Mouse (Mus musculus): ENCODE measurements at regions not wholly inside any gene's neighbourhood (a gene's known extent, or its start where the extent isn't known, plus 50 kb on each side); places are given as distances from the start of the nearest gene placed in this dataset.
A peak's percentile ranks its signal among the peaks of the same experiment; 100 is the strongest.

- Histone ChIP-seq H3K36me3 (ENCODE audit: control insufficient read depth, insufficient read depth, low read length) (no peaks in the 10 kb centered on the region), H3K9me3 (ENCODE audit: control insufficient read depth, low read length) (no peaks in the 10 kb centered on the region), H3K27me3 (ENCODE audit: control insufficient read depth, insufficient read depth, low read length) (no peaks in the 10 kb centered on the region), H3K4me1 (replicated peaks; ENCODE audit: control insufficient read depth, insufficient read depth, low read length) (no peaks in the 10 kb centered on the region), H3K9ac (ENCODE audit: low read depth, low read length) (no peak overlapping the region), H3K4me2 (replicated peaks; ENCODE audit: low read depth, low read length) (no peak overlapping the region), H3K27ac (ENCODE audit: low read depth, low read length) (no peak overlapping the region), H3K4me3 (ENCODE audit: low read depth, low read length) (no peak overlapping the region)
- ATAC-seq (ENCODE audit: low FRiP score) (no peak), DNase-seq (ENCODE audit: low spot score) (no peak)
These were observed 925.7 kb downstream of the Gsdmc2 start for GRCm38 (mm10) chr15:62919264-62919663.

- Histone ChIP-seq H3K4me1 (replicated peaks; ENCODE audit: control insufficient read depth, insufficient read depth, low read length) (no peaks in the 10 kb centered on the region), H3K4me2 (replicated peaks; ENCODE audit: low read depth, low read length) (no peak overlapping the region), H3K4me3 (ENCODE audit: low read depth, low read length) (no peak overlapping the region), H3K27ac (ENCODE audit: low read depth, low read length) (no peak overlapping the region), H3K9ac (ENCODE audit: low read depth, low read length) (no peak overlapping the region), H3K9me3 (ENCODE audit: control insufficient read depth, low read length) (no peaks in the 10 kb centered on the region), H3K36me3 (ENCODE audit: control insufficient read depth, insufficient read depth, low read length) (no peaks in the 10 kb centered on the region), H3K27me3 (ENCODE audit: control insufficient read depth, insufficient read depth, low read length) (no peaks in the 10 kb centered on the region)
- no peak for DNase-seq (ENCODE audit: low spot score)
- ATAC-seq (ENCODE audit: low FRiP score): no peak
- 68% methylated on average over 4 of the region's 4 CpGs for WGBS
These were observed 936.6 kb downstream of the Gsdmc2 start for GRCm38 (mm10) chr15:62908379-62908778.

GRCm38 (mm10) chr15:62907181-62907580 is 937.8 kb downstream of the Gsdmc2 start:
- no peak overlapping the region for H3K9ac ChIP-seq (ENCODE audit: low read depth, low read length)
- H3K4me3 ChIP-seq (ENCODE audit: low read depth, low read length): no peak overlapping the region
- 98% methylated on average over 2 of the region's 2 CpGs for WGBS
- H3K27ac ChIP-seq (ENCODE audit: low read depth, low read length): no peak overlapping the region
- H3K27me3 ChIP-seq (ENCODE audit: control insufficient read depth, insufficient read depth, low read length): no peaks in the 10 kb centered on the region
- H3K36me3 ChIP-seq (ENCODE audit: control insufficient read depth, insufficient read depth, low read length): no peaks in the 10 kb centered on the region
- DNase-seq (ENCODE audit: low spot score) (no peak), ATAC-seq (ENCODE audit: low FRiP score) (no peak)
- H3K4me1 ChIP-seq (replicated peaks; ENCODE audit: control insufficient read depth, insufficient read depth, low read length): no peaks in the 10 kb centered on the region; the same call in 1 of the 2 replicates
- H3K4me2 ChIP-seq (replicated peaks; ENCODE audit: low read depth, low read length): no peak overlapping the region
- no peaks in the 10 kb centered on the region for H3K9me3 ChIP-seq (ENCODE audit: control insufficient read depth, low read length)

GRCm38 (mm10) chr15:62903047-62903822 is 941.7 kb downstream of the Gsdmc2 start:
- H3K9me3 ChIP-seq (ENCODE audit: control insufficient read depth, low read length): no peaks in the 10 kb centered on the region
- no peaks in the 10 kb centered on the region for H3K36me3 ChIP-seq (ENCODE audit: control insufficient read depth, insufficient read depth, low read length)
- no peaks in the 10 kb centered on the region; the same call in 1 of the 2 replicates for H3K4me1 ChIP-seq (replicated peaks; ENCODE audit: control insufficient read depth, insufficient read depth, low read length)
- H3K9ac ChIP-seq (ENCODE audit: low read depth, low read length): no peak overlapping the region
- H3K4me2 ChIP-seq (replicated peaks; ENCODE audit: low read depth, low read length): no peak overlapping the region
- H3K27me3 ChIP-seq (ENCODE audit: control insufficient read depth, insufficient read depth, low read length): no peaks in the 10 kb centered on the region
- peak; percentile 73 for DNase-seq (ENCODE audit: low spot score)
- ATAC-seq (ENCODE audit: low FRiP score): peak; percentile 93
- 49% methylated on average over 17 of the region's 17 CpGs for WGBS
- no peak overlapping the region for H3K27ac ChIP-seq (ENCODE audit: low read depth, low read length)
- H3K4me3 ChIP-seq (ENCODE audit: low read depth, low read length): no peak overlapping the region

GRCm38 (mm10) chr15:62901955-62902354 is 943.0 kb downstream of the Gsdmc2 start:
- WGBS: 87% methylated on average over 4 of the region's 4 CpGs
- ATAC-seq (ENCODE audit: low FRiP score) (no peak), DNase-seq (ENCODE audit: low spot score) (no peak)
- Histone ChIP-seq H3K4me2 (replicated peaks; ENCODE audit: low read depth, low read length) (no peak overlapping the region), H3K27ac (ENCODE audit: low read depth, low read length) (no peak overlapping the region), H3K4me3 (ENCODE audit: low read depth, low read length) (no peak overlapping the region), H3K4me1 (replicated peaks; ENCODE audit: control insufficient read depth, insufficient read depth, low read length) (no peaks in the 10 kb centered on the region; the same call in 1 of the 2 replicates), H3K9me3 (ENCODE audit: control insufficient read depth, low read length) (no peaks in the 10 kb centered on the region), H3K27me3 (ENCODE audit: control insufficient read depth, insufficient read depth, low read length) (no peaks in the 10 kb centered on the region), H3K36me3 (ENCODE audit: control insufficient read depth, insufficient read depth, low read length) (no peaks in the 10 kb centered on the region), H3K9ac (ENCODE audit: low read depth, low read length) (no peak overlapping the region)

DNA sequence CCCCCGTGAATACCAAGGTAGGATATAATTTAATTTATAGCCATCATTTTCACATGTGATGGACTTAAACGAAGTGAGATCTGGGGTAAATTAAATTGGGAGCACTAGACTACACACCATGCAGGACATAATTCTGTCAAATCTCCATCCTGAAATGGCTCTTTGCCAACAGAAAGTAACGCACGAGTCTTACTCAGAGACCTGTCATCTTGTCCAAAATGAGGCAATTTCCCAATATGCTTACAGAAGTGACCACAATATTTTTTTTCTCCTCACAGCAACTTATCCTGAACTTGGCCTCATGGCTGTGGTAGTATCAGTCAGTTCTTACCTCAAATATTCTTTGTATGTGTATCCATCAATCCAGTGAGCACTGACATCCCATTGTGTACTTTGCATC is 955.2 kb downstream of the Gsdmc2 start:
- DNase-seq (ENCODE audit: low spot score) (no peak), ATAC-seq (ENCODE audit: low FRiP score) (no peak)
- Histone ChIP-seq H3K27me3 (ENCODE audit: control insufficient read depth, insufficient read depth, low read length) (no peaks in the 10 kb centered on the region), H3K4me2 (replicated peaks; ENCODE audit: low read depth, low read length) (no peak overlapping the region), H3K9ac (ENCODE audit: low read depth, low read length) (no peak overlapping the region), H3K4me3 (ENCODE audit: low read depth, low read length) (no peak overlapping the region), H3K4me1 (replicated peaks; ENCODE audit: control insufficient read depth, insufficient read depth, low read length) (no peaks in the 10 kb centered on the region), H3K36me3 (ENCODE audit: control insufficient read depth, insufficient read depth, low read length) (no peaks in the 10 kb centered on the region), H3K9me3 (ENCODE audit: control insufficient read depth, low read length) (no peaks in the 10 kb centered on the region), H3K27ac (ENCODE audit: low read depth, low read length) (no peak overlapping the region)
- 87% methylated on average over 4 of the region's 4 CpGs for WGBS

DNA sequence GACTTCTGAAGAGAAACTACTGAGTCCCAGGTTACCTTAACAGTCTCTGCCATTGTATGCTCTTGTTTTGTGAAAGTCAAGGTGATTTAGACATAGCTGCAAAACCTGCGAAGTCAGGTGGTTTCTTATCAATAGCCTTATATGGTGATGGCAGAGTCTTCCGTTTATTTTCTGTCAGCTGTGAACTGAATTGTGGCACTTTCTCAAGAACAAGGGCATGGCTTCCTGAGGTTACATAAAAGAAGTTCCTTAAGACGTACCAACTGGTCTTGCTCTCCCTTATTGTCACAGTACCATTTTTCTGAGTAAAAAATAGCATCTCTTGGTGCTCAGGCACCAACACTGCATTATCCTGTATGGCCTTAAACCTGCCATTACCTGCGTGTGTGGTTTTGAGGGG is 959.6 kb downstream of the Gsdmc2 start:
- ATAC-seq (ENCODE audit: low FRiP score) (no peak), DNase-seq (ENCODE audit: low spot score) (no peak)
- no peak overlapping the region for H3K9ac ChIP-seq (ENCODE audit: low read depth, low read length)
- no peaks in the 10 kb centered on the region for H3K36me3 ChIP-seq (ENCODE audit: control insufficient read depth, insufficient read depth, low read length)
- no peaks in the 10 kb centered on the region for H3K27me3 ChIP-seq (ENCODE audit: control insufficient read depth, insufficient read depth, low read length)
- H3K4me2 ChIP-seq (replicated peaks; ENCODE audit: low read depth, low read length): no peak overlapping the region
- H3K27ac ChIP-seq (ENCODE audit: low read depth, low read length): no peak overlapping the region
- H3K4me1 ChIP-seq (replicated peaks; ENCODE audit: control insufficient read depth, insufficient read depth, low read length): no peaks in the 10 kb centered on the region
- no peak overlapping the region for H3K4me3 ChIP-seq (ENCODE audit: low read depth, low read length)
- WGBS: 87% methylated on average over 4 of the region's 4 CpGs
- H3K9me3 ChIP-seq (ENCODE audit: control insufficient read depth, low read length): no peaks in the 10 kb centered on the region

DNA sequence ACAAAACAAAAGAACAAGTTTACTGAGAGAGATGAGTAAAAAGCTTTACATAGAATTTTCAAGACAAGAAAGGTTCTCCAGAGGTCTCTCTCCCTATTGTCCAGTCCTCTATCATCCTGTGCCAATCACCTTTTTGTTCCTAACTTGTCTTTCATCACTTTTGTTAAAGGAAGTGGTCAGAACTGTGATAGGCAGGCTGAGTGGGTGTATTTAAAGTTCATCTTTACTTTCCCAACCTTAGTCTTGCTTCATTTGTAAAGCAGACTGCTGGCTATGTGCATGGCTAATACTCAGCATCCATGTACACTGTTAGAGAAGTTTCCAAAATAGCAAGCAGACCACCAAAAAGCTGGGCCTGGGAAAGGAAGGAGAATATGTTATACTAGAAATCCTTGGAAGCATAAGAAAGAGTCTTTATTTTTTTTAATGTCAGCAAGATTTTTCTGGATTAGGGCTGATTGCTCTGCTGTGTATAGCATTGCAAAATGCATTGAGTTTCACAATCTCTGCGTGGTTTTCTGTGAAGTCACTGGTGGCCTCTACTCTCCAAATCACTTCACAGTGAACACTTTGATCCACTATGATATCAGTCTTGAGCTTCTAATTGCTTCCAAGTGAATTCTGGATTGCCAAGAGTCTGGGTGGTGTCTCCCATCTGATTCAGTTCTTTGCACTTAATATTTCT is 973.8 kb downstream of the Gsdmc2 start:
- WGBS: 91% methylated on average over 1 of the region's 1 CpGs
- Histone ChIP-seq H3K4me2 (replicated peaks; ENCODE audit: low read depth, low read length) (no peak overlapping the region), H3K27ac (ENCODE audit: low read depth, low read length) (no peak overlapping the region), H3K9me3 (ENCODE audit: control insufficient read depth, low read length) (no peaks in the 10 kb centered on the region), H3K27me3 (ENCODE audit: control insufficient read depth, insufficient read depth, low read length) (no peaks in the 10 kb centered on the region), H3K36me3 (ENCODE audit: control insufficient read depth, insufficient read depth, low read length) (no peaks in the 10 kb centered on the region), H3K9ac (ENCODE audit: low read depth, low read length) (no peak overlapping the region), H3K4me3 (ENCODE audit: low read depth, low read length) (no peak overlapping the region), H3K4me1 (replicated peaks; ENCODE audit: control insufficient read depth, insufficient read depth, low read length) (no peaks in the 10 kb centered on the region)
- ATAC-seq (ENCODE audit: low FRiP score) (no peak), DNase-seq (ENCODE audit: low spot score) (no peak)

DNA sequence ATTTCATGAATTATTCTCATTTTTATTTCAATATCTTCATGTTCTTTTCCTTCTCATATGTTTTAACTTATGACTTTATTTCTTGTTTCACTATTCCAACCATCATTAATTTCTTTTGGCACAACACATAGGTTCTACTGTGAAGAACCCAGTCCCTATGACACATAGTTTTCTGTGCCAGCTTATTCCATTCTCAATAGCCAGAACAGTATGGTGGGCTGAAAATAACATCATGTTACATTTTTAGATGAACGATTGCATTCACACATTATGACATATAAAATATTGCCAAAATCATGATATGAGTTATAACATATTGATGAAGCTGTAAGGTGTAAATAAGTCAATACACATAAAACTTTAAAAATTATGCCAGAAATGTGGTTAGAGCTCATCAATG is 982.4 kb downstream of the Gsdmc2 start:
- H3K27me3 ChIP-seq (ENCODE audit: control insufficient read depth, insufficient read depth, low read length): no peaks in the 10 kb centered on the region
- H3K4me1 ChIP-seq (replicated peaks; ENCODE audit: control insufficient read depth, insufficient read depth, low read length): no peaks in the 10 kb centered on the region
- WGBS: 95% methylated on average over 1 of the region's 1 CpGs
- H3K4me3 ChIP-seq (ENCODE audit: low read depth, low read length): no peak overlapping the region
- no peak overlapping the region for H3K4me2 ChIP-seq (replicated peaks; ENCODE audit: low read depth, low read length)
- H3K9ac ChIP-seq (ENCODE audit: low read depth, low read length): no peak overlapping the region
- H3K36me3 ChIP-seq (ENCODE audit: control insufficient read depth, insufficient read depth, low read length): no peaks in the 10 kb centered on the region
- ATAC-seq (ENCODE audit: low FRiP score): no peak
- H3K27ac ChIP-seq (ENCODE audit: low read depth, low read length): no peak overlapping the region
- DNase-seq (ENCODE audit: low spot score): no peak
- H3K9me3 ChIP-seq (ENCODE audit: control insufficient read depth, low read length): no peaks in the 10 kb centered on the region
